Comparison of ENCODE assay signal across 12 mouse cellular contexts in genomic region chr12:31825821-31826220, GRCm38 (mm10).
DNase-seq lines count a peak whose midpoint lies in the region; ATAC-seq and TF ChIP-seq lines count a peak whose summit lies in the region.
"Had no signal": no experiment of that assay in that cellular context is flagged by ENCODE, and none has a peak within 500 bp of the region (broad histone marks: within the 10 kb centered on the region; RNA-seq: fewer than 3 reads in every experiment).

No protein-coding gene starts in this region.

- no peak overlapping the region for H3K4me3 ChIP-seq in cortical plate, adult 2 months (ENCODE audit: insufficient read depth, low read length)
- no peak overlapping the region for H3K4me3 ChIP-seq in kidney, embryonic 15.5 days (replicated peaks)

- H3K36me3 ChIP-seq in kidney, embryonic 15.5 days: peaks cover 3% of the 10 kb centered on the region; the same call in 1 of the 2 replicates

- H3K4me1 ChIP-seq in cortical plate, adult 2 months (ENCODE audit: control insufficient read depth, insufficient read depth, low read length): peaks cover 1% of the 10 kb centered on the region
- no peaks in the 10 kb centered on the region for H3K4me1 ChIP-seq in kidney, embryonic 15.5 days

- H3K27me3 ChIP-seq in kidney, embryonic 15.5 days: no peaks in the 10 kb centered on the region

- peak; percentile 33 to 43 for DNase-seq in frontal cortex, postnatal 36 days (ENCODE audit: low spot score in 2 of 2)
- no peak for DNase-seq in frontal cortex, postnatal 14 days (ENCODE audit: low spot score in 2 of 2)
- DNase-seq in lung, postnatal 36 days: peak; percentile 2
- no peak for DNase-seq in lung, postnatal 14 days
- DNase-seq in ZHBTc4 (ENCODE audit: low read depth, low spot score): peak; percentile 76
- DNase-seq in c-Kit-positive CD71-positive TER-119-positive erythroid progenitor cells, embryonic 14.5 days (ENCODE audit: low spot score): no peak
- DNase-seq: gastrocnemius, postnatal 36 days; kidney, adult 2 months; lung, embryonic 14.5 days; thymus, postnatal 25 days had no signal

- 61% methylated on average over 10 of the region's 10 CpGs for WGBS in kidney, embryonic 15.5 days

- no peak for ATAC-seq in kidney, embryonic 15.5 days (replicated peaks; ENCODE audit: low FRiP score)

- no peak overlapping the region for H3K9ac ChIP-seq in kidney, embryonic 15.5 days
- H3K9ac ChIP-seq: lung, embryonic 14.5 days had no signal

- TF ChIP-seq CTCF in cortical plate, adult 2 months (IDR thresholded peaks at IDR 0.05; ENCODE audit: extremely low read depth, insufficient read depth, low read length): no peak

- peak overlapping the region; percentile 78; the same call in 1 of the 2 replicates for H3K27ac ChIP-seq in cortical plate, adult 2 months (ENCODE audit: insufficient read depth, low read length)
- no peak overlapping the region for H3K27ac ChIP-seq in kidney, embryonic 15.5 days

- TF ChIP-seq POLR2A in cortical plate, adult 2 months (IDR thresholded peaks at IDR 0.05; ENCODE audit: extremely low read depth, insufficient read depth, low read length): no peak

- H3K9me3 ChIP-seq in kidney, embryonic 15.5 days (replicated peaks): no peaks in the 10 kb centered on the region

- H3K4me2 ChIP-seq in kidney, embryonic 15.5 days: no peak overlapping the region
- H3K4me2 ChIP-seq: lung, embryonic 14.5 days had no signal

Comparison
In these comparisons a context has a peak if more than half of its experiments do, and no peak if none do; other contexts are left out.
1. DNase-seq: peak in frontal cortex, postnatal 36 days (2 of 2), lung, postnatal 36 days (single experiment) and ZHBTc4 (single experiment); none in frontal cortex, postnatal 14 days (0 of 2), lung, postnatal 14 days (single experiment) and c-Kit-positive CD71-positive TER-119-positive erythroid progenitor cells, embryonic 14.5 days (single experiment).